Mouse (Mus musculus) c-Kit-negative CD71-positive TER-119-positive erythroid progenitor cells, embryonic 14.5 days (primary cell): ENCODE results near the gene Pgp.

Experiments used
- DNase-seq: peaks from one replicate; pipeline ENCODE4 v3.0.0-alpha.2; 2013; ENCODE audit warnings: low read depth, low spot score

The Pgp gene

DNA sequence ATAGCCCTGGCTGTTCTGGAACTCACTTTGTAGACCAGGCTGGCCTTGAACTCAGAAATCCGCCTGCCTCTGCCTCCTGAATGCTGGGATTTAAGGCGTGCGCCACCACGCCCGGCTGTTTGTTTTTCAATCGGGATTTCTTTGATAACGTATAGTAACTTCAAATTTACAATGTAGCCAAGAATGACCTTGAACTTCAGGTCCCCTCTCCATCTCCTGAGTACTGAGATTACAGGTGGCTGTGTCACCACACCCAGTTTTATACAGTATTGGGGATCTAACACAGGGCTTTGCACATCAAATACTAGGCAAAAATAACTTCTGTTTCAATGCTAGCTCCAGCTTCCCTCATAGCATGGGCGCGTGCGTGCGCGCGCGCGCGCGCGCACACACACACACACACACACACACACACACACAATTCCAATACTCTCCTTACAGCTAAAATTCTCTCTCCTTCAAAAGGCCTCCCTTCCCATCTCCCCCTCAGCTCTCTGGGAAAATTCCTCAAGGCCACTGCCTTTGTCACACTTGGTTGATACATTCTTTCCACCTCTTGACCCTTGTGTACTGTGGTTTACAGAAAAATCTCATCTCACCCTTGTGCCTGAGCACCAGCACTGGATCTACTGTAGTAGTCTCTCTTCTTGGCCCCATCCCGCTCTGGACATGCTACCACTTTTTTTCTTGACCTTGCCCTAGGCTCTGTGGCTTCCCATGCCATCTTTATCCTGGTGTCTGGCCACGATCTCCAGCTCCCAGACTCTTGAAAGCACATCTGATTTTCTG, 11.0 kb downstream of the Pgp start:
- DNase-seq: no peak

DNA sequence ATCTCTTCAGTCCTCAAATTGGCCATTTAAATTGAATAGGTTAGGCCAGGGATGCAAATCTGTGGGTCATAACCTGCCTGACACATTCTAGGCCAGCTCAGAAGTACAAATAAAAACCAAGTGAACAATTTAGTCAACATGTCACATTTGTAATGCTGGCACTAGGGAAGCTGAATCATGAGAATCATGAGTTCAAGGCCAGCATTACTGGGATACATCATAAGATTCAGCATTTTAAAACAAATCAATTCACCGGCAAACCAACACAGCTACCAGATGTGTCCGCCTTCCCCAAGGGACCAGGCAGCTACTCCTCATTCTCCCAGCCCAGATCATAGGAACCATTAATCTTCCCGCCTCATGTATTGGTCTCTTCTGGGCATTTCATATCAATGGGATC, 13.3 kb downstream of the Pgp start:
- DNase-seq: no peak

DNA sequence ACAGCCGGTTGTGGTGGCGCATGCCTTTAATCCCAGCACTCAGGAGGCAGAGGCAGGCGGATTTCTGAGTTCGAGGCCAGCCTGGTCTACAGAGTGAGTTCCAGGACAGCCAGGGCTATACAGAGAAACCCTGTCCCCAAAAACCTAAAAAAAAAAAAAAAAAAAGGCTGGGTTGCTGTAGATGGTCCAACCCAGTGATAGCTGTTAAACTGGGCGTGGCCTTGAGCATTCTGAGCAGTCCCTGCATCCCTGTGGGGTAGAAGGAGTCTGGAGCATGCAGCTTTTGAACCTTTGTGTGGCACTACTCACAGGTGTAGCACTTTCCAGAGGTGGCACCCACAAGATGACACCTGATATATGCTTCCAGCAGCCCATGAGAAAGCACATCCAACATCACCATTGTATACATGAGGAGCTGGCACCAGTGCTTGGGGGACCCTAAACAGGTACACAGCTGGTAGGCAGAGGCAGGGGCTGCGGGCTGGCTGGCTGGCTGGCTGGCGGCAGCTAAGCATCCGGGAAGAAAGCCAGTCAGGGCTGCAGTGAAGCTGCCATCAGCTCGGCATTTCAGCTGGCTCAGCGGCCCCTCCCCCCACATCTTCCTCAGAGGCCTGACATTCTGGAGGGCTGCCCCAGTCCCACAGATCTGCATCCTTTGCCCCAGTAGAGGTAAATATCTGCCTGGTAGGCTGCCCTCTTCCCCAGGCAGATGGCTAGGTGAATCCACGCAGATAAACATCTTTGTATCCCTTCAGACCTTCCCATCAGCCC, 15.1 kb downstream of the Pgp start:
- no peak for DNase-seq

DNA sequence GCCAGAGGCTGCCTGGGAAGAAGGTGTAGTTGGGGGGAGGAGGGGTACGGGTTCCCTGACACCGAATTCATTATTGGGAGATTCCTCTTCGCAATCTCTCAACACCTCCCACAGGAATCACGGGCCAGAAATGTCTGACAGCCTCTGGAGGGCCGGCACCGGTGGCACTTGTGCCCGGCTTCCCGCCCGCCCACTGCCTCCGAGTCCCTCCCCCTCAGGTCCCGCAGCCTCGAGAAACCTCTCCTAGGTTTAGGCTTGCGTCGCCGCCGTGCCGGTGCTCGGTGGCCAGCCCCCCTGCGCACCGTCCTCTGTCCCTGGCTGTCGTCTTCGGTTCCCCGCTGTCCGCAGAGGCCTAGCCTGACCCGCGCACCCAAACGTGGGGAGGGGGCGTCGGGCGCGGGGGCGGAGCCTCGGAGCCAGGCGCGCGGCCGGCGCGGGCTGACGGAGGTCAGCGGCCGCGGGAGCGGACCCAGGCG, 18.0 kb downstream of the Pgp start, which contains the start of gene Caskin1:
TSS of gene Caskin1 (plus strand) at position 416 of the 476 bp plus-strand sequence.
- DNase-seq: no peak

DNA sequence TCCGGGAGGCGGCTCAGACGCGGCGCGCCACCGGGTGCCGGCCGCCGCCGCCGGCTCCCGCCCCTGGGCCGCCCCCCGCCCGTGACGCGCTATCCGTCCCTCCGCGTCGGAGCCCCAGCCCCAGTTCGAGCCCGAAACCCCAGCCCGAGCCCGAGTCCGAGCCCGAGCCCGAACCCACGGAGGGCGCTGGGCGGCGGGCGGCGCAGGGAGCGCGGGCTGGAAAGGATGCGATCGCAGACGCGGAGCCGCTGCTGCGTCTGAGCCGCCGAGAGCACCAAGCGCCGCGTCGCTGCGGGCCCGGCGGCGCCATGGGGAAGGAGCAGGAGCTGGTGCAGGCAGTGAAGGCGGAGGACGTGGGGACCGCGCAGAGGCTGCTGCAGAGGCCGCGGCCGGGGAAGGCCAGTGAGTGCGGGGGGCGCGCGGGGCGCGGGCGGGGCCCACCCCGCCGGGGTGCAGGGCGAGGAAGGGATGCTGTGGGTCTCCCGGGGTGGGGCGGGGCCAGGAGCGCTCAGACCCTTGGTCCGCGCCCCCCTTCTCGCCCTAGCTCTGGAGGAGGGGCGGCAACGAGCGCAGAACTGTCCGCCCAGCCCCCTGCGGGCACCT, 18.6 kb downstream of the Pgp start:
- no peak for DNase-seq

DNA sequence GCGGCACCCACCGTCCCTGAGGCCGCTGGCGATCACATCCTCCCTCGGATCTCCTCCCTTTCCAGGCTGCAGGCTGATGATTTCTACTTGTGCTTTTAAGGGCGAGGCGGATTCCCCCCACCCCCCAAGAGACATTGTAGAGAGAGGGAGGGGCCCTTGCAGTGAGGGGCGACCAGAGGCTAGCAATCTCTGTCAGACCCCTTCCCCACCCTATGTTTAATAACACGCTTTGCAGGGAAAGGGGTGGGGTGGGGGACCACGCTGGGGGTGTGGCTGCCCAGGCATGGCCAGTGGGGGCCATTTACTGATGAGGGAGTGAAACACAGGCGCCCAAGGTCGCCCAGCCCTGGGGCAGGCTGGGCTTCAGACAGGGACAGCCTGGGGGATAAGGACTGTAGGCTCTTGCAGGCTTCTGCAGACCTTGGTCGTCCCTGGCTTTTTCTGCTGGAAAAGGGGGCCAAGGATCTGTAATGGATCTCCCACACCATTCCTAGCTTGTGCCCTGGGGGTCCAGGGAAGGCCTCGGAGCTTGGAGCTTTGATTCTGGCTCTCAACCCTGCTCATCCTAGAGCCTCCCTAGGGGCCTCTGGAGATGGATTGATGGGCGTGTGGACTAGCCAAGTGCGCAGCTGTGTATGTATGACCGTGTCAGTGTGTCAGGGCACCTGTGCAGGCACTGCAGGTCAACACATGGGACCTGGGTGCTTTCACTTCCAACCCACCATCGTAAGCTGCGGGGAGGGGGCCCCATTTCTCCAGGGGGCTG, 19.3 kb downstream of the Pgp start:
- no peak for DNase-seq

DNA sequence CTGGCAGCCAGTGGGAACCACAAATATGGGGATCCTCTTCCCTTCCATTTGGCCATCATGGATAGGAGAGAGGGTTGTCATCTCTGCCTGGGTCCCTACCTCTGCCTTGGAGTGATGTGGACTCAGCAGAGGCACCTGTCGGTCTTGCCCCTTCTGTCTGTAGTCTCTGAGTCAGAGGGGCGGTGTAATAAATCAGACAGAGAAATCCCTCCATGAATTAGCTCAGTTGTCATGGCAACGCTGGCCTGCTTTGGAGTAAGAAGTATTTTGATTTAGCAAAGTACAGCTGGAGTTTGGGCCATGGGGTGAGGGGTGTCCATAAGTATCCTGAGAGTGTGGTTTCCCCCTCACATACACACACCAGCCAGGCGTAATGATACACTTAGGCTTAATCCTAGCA, 20.2 kb downstream of the Pgp start:
- no peak for DNase-seq

DNA sequence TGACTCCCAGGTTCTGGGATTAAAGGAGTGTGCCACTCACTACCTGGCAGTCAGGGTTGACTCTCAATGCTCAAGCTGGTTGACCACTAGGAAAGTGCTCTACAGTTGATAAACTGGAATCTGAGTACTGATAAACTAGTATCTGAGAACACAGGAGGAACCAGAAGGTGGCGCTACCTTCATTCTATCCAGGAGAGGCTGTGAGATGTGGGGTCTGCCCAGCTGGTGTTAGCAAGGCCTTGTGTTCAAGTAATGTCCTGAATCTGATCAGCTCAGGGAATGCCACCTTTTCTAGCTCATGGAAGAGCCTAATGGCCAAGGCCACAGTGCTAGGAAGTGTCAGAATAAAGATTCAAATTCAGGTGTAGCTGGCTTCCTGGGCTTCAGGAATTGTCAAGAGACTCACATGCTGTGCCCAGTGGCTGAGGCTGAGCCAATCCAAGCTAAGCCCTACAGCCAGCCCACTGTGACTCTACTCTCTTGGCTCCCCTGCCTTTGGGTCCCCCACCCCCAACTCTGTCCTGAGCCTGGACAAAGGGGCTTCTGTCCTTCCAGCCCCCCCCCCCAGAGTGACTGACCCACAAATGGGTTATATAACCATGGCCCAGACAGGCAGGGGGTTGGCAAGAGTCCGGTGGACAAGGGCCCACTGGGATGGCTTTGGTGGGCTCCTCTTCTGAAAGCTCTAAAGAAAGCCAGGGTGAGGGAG, 24.6 kb downstream of the Pgp start:
- no peak for DNase-seq

DNA sequence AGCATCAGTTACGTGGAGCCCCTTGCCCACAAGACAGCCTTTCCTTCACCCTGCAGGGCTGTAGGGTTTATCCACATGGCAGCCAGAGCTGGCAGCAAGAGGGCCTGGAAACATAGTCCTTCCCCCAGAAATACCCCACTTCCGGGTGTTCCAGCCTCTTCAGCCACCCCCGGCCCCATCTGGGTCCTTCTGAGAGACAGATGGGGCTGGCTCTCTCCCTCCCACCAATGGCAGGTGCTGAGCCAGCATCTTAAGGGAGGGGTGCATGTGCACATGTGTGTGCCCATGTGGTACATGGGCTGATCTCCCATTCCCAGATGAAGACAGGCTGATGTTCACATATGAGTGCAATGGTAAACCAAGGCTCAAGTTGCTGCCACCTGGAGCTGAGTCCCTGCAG, 25.3 kb downstream of the Pgp start:
- DNase-seq: no peak

DNA sequence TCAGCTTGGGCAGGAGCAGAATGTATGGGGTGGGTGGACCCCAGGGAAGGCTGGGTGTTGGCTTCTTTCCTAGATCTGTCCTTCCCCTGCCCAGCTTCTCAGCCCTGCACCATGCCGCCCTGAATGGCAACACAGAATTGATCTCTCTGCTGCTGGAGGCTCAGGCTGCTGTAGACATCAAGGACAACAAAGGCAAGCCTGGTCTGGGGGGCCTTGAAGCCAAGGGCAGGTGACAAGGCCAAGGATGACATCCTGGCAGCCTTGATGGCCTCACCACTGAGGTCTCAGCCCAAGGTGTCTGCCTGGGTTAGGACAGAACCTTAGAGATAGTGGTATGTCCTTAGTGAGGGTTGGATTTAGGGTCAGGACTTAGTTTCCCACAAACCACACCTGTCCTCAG, 25.8 kb downstream of the Pgp start:
- DNase-seq: no peak

DNA sequence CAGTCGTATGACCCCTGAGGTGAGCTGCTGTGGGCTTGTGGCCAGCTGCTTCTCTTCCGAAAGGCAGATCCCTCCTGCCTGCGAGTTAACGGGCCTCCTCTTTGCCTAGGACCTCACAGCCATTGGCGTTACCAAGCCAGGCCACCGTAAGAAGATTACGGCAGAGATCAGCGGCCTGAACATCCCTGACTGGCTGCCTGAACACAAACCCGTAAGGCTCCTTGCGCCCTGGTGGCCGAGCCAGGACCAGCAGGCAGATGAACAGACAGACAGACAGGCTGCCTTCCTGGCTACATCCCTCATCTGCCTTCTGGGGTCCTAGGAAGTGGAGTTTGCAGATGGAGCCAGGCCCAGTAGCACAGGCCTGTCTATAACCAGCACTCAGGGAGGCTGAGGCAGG, 32.0 kb downstream of the Pgp start:
- no peak for DNase-seq

DNA sequence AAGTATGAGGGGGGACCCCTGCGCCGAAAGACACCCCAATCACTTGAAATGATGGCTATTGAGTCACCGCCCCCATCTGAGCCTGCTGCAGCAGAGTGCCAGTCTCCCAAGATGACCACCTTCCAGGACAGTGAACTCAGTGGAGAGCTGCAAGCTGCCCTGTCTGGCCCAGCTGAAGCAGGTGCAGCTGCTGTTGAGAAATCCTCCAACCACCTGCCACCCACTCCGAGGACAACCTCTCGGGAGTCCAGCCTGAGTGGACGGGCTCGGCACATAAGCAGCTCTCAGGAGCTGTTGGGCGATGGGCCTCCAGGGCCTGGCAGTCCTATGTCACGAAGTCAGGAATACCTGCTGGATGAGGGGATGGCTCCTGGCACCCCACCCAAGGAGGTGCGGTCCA, 33.9 kb downstream of the Pgp start:
- no peak for DNase-seq

DNA sequence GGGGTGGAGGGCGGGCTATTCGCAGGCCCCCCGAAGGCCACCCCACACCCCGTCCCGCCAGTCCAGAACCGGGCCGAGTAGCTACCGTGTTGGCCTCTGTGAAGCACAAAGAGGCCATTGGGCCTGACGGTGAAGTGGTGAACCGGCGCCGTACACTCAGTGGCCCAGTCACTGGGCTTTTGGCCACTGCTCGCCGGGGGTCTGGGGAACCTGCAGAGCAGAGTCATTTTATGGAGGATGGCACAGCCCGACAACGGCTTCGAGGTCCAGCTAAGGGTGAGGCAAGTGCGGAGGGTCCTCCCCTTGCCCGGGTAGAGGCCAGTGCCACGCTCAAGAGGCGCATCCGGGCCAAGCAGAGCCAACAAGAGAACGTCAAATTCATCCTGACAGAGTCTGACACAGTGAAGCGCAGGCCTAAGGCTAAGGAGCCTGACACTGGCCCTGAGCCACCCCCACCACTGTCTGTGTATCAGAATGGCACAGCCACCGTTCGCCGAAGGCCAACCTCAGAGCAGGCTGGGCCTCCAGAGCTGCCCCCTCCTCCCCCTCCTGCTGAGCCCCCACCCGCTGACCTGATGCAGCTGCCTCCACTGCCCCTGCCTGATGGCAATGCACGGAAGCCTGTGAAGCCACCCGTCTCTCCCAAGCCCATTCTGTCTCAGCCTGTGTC, 35.2 kb downstream of the Pgp start:
- DNase-seq: no peak

DNA sequence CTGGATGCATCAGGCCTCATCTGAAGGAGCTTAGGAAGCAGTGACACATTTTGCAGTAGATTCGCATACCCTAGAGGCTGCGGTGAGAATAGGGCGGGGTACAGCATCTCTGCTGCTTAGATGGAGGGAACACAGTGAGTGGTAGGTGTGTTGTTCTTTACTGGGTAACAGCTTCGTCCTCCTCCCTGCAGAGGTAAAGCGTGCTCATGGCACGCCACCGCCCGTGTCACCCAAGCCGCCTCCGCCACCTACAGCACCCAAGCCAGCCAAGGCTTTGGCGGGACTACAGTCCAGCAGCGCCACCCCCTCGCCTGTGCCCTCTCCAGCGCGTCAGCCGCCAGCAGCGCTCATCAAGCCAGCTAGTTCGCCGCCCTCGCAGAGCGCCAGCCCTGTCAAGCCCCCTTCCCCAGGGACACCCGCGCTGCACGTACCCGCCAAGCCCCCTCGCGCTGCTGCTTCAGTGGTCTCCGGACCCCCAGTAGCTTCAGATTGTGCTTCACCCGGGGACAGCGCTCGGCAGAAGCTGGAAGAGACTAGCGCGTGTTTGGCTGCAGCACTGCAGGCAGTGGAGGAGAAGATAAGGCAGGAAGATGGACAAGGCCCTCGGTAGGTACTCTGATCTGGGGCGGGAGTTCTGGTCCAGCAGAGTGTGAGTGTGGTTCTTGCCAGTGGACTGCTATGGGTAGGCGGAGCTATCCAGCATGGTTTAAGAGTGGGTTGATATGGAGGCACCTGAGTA, 36.3 kb downstream of the Pgp start:
- DNase-seq: no peak

DNA sequence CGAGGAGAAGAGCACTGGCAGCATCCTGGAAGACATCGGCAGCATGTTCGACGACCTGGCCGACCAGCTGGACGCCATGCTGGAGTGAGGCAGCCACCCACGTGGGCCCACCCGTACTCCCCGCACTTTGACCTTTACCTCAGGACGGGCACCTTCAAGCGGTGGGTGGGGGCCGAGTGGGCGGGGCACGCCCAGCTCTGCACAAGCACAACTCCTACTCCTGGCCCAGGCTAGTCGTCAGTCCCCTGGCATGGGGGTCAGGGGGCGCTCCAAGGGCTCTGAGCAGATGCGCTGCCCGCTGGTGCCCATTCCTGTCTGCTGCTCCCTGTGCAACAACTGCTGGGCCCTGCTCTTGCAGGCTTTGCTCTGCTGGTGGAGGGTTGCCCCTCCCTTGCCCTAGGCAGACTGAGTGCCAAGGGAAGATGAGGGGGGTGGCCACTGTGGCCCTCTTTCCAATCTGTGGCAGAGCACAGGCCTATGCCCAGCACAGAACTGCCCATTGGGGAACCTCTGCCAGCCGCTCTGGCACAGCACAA, 37.0 kb downstream of the Pgp start:
- DNase-seq: no peak

DNA sequence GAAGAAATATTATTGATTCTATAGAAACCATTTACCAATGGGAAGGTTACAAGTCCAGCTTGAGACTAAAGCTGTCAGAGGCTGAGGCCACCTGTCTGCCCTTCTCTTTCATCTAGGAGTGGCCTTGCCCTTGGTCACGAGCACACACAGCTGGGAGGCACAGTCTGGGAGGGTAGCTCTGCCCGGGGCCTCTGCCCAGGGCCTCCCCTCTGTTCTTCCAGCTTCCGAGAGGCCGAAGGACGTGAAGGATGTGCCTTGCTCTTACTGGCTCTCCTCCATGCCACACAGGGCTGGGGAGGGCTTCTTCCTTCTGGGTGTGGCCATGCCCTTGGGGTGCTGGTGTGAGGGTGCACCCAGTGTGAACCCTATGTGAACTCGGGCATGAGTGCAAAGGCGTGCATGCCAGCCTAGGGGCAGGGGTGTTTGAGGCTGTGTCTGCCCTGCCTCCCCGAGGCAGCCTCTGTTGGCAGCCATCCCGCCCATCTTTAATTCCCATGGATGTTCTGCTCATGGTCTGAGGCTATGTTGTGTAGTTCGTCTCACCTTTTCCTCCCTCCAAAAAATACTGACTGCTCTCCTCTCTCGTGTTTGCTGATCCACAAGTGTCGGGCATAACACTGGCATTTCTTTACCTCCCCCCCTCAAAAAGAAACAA, 37.7 kb downstream of the Pgp start:
- DNase-seq: no peak

DNA sequence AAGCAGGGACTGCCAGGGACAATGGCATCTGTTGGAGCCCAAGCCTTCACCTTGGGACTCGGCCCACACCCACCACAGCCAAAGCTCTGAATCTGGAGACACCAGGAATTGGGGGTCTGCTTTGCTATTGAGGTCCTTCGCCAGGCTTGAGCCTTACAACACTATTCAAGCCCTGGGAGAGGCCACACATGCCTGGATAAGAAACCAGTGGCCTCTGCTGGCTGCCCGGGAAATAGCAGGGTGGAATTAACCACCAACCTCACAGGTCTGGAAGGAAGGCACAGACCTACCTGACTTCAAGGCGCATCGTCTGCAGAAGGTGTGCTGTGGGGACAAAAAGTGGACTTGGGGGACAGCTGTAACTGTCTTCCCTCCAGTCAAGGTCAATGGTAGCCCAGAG, 43.4 kb downstream of the Pgp start:
- DNase-seq: no peak

DNA sequence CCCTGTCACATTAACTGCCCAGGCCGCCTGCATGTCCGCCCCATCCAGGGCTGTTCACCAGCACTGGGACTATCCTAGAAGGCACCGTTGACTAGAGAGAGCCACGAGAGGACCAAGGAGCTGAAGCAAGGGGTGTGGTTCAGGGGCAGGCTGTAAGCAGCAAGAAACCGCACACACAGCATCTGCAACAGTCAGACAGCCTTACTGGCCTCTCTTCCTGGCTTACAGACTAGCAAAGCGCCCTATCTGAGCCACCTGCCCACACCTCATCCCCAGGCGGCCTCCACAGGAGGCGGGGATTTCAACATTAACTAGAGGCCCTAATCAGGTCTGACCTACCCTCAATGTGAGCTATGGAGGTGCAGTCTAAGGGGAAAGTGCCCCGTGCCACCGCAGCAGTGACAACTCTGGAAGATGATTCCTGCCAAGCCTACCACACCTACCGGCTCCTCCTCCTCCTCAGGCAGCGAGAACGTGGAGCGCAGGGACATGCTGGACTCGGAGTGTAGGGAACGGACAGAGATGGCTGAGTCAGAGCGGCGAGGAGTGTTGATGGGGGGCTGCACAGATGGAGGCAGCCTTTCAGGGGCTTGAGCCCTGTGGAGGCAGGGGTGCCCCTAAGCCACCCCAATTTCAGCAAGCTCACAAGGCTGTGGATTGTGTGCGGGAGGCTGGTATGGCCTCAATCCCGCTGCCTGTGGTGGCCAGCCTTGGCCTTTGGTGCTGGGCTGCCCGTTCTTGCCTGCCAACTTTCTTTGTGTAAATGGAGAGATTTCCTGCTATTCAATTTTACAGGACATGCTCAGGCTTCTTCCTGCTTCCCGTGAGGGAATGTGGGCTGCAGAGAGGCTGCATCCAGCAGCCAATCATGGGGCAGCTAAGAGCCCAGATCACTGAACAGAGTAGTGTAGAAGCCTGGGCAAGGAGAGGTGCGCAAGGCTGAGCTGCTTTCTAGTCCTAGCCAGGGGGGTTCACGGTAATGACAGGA, 44.4 kb downstream of the Pgp start:
- no peak for DNase-seq
